Mouse (Mus musculus): ENCODE results near the gene Lhpp.

- TF ChIP-seq CTCF (IDR thresholded peaks at IDR 0.05; ENCODE audit: low read depth), result no peak
- no peak for TF ChIP-seq EP300 (optimal IDR thresholded peaks at IDR 0.05)
Observed at GRCm38 (mm10) chr7:132568817-132569216, 41.6 kb upstream of the Lhpp start.
